Mouse (Mus musculus) WW6 (cell line): ENCODE data around the gene Ntng1.
"Not testable (repeated sequence)": the region's sequence is repeated elsewhere in the genome, so short reads cannot be mapped to it uniquely, and the experiment has no call there.

Experiments used
- DNase-seq: peaks from one replicate; pipeline ENCODE4 v3.0.0-alpha.2; 2013; ENCODE audit warnings: low read depth, low spot score

Ntng1 gene

DNA sequence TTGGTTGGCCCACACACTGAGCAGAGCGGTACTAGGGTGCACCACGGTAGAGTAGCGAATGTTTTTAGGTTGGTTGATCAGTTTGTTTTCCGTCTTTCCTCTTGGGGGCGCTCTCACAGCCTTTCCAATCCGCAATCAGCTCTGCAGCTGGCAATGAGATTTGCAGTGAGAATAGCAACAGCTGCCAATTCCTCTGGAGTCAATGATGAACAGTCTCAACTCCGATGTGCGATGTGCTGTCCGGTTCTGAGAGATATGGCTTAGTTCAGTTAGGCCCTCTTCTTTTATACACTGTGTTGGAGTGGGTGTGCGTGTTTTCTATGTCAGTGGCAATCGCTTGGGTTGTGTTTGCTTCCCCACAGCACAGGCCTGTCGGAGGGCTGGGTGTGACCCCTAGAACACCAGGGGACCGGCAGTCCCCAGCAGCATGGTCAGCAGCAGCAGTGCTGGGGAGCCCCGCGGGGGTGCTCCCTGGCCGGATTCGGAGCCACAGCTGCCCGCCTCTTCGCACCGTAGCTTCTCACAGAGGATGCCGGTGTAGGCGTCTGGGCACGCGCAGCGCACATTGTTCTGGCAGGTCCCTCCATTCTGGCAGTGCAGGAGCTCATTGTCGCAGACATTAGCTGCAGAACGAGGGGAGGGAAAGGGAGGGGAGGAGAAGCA is 361.4 kb downstream of the Ntng1 start:
- peak; percentile 54 for DNase-seq

DNA sequence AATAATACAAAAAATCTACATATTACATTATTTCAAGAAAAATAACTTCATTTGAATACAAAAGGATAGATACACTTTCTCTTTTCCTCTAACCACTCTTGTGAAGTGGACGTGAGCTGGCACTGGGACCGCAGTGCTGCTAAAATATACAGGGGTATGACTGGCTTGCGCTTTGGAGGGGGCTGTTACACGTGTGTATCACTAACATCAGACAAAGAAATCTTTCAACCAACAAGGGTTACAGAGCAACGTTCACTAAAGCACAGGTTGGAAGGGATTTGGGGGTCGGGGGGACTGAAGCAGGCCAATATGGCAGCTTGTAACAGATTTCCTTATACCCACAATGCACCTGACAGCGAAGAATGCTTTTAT is 361.9 kb downstream of the Ntng1 start:
- no peak for DNase-seq

DNA sequence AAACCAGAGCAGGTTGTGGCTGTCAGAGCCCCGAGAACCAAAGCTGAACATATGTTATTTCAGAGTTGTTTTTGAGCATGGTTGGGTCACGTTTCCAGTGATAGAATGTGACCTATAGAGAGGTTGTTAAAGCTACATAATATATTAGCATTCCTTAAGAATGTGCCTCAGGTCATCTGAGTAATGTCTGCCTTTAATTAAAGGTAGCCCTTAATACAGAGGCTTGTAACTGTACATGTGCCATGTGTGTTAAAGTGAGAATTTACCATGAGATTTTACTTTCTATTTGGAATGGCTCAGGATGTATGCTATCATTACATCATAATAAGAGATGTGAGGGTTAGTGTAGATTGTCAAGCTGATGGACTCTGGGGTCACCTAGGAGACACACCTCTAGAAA is 368.6 kb downstream of the Ntng1 start:
- no peak for DNase-seq

DNA sequence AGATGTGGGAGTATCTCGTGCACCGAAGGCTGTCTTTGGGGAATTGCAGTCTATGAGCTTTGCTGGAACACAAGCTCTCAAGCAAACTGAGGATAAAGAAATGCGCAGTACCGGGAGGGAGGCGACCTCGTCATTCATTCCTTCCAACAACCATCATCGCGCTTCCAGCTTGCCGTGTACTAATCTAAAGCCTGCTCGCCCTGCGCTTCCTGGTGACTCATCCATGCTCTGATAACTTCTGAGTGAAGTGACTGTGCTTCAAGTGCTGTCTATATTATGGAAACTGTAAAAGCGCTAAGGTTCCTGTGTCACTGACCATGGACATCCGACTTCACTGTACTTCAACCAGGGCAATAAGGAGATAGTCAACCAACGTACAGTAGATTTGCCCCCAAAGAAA is 371.7 kb downstream of the Ntng1 start:
- no peak for DNase-seq

DNA sequence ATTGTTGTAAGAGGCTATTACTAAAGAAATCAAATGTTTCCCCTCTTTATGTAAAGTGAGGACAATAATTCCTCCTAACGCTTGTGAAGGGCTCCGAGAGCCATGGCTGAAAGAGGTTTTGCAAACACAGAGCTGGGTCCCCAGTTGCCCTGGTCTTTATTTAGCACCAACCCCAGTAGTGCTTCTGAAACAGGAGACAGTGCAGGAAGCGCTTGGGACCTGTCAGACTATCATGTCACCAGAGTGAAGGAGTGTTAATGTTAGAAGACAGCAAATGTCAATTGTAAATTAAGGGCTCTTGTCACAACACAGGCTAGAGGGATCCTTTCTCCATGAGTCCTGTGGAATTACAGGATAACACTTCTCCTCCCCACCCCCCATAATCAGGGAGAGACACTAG is 376.9 kb downstream of the Ntng1 start:
- no peak for DNase-seq

DNA sequence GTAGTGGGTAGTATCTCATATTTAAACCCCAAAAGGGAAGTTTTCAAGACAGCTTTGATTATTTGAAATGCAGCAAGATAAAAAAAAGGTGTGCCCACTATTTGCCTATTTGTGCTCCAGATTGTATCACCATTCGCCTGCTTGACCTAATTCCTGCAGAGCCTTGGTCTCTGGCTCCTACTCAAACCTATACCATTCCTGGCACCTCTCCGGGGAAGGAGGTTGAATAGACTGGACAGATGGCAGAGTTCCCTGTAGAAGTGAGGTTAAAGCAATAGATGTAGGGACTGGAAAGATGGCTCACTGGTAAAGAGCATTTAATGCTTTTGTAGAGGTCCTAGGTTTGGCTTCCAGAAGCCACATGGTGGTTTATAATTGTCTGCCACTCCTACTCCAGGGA is 378.2 kb downstream of the Ntng1 start:
- no peak for DNase-seq

DNA sequence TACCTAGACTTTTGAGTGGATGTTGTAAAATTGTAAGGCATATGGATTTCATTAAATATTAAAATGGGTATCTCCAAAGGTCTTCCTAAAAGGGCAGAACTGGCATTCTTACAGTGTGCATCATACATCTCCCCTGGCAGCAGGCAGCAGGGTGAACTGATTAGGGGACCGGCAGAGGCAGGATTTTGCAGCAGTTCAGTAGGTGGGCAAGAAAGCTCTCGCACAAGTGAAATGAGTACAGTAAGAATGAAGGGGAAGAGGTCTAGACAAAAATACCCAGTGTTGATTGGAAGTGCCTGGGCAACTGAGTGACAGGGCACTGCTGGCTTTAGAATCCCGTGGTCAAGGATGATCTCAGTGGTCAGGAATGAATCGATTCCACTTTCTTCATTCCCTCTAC is 378.7 kb downstream of the Ntng1 start:
- no peak for DNase-seq

DNA sequence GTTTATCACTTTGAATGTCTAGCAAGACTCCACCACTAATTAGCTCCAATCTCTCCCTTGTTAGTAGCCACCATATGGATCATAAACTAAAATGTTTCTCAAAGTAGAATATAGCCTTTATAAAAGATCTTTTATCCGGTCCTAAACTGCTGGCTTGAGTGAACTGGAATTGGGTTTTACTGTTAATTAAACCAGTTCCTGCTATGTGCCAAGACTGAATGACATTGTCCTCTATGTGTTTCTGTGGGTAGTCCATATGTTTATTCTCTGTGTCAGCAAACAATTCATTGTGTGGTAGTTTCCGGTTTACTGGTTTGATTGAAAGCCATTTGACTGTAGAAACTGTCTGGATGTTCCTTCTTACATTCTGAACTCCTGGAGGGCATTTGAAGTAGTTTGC is 387.4 kb downstream of the Ntng1 start:
- no peak for DNase-seq

DNA sequence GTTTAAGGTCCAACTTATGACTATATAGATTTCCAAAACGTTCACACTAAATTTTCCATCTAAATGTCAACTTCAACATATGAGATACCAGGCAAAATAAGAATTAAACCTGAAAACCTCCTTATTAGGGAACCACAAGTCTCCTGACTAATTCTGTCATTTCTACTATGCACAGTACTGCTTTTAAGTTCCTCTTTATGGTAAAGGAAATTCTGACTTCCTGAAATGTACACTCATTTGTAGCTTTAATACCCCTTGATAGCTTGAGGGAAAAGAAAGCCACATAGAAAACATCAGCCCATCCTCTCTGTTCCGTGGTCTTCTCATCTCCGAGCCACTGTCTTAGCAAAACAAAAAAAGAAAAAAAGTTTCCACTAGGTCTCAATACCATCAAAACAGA is 396.2 kb downstream of the Ntng1 start:
- DNase-seq = not testable (repeated sequence)

DNA sequence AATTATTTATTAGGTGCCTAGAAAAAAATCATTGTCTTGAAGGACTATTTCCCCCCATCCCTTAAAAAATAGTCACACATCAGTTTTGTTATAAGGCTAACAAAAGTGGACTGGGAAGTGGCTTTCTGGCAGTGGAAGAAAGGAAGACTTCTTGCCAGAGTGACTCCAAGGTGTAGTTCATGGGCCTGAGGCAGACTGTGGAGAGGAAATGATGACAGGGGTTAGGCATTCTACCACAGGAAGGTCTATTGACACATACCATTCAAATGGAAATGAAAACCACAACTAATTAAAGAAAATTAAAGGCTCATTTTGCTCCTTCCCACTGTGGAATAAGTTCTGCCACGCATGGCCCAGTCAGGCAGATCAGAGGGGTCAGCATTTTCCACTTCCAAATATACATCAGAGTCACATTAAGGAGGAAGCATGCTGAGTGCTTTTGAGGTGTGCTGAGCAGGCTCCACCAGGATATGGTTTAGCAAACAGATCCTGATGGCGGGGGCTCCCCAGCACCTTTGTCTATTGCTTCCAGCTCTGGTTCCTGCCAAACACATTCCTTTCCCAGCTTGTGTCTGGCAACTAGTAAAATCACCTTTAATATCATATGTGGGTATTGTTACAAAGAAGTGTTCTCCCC is 403.2 kb downstream of the Ntng1 start:
- no peak for DNase-seq

DNA sequence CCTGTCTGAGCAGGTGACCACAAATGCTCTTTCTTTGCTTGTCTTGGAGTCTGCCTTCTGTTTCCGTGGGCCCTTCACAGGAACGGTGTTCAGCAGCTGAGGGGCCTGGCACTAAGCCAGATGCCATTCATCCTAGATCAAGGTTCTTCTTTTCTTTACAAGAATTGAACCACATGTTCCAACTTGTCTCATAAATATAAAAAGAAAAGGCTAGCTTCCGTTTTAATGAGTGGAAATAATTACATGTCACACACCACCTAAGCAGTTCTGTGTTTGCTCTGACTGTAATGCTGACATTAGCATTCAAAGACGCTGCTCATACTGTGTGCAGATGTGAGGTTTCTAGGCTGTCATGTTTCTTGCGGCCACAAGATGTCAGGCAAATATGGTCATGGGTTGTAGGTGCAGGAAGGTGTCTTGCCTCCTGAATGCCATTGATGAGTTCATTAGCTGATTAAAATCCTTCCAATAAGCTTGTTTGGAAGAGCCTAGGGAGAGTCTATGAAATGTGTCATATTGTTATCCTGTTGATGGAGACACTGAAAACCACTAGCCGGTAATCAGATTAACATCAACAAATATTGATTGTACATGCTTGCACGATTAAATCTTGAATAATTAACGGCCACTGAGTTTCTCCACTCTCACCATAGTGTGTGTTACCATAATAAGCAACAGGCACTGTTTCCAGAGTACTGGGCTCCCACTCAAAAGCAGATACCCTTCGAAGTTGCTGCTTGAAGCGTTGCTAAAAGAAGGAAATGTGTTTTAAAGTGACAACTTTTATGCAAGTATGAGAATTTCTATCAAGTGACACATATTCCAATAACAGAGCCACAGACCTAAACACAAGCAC is 411.3 kb downstream of the Ntng1 start:
- no peak for DNase-seq

DNA sequence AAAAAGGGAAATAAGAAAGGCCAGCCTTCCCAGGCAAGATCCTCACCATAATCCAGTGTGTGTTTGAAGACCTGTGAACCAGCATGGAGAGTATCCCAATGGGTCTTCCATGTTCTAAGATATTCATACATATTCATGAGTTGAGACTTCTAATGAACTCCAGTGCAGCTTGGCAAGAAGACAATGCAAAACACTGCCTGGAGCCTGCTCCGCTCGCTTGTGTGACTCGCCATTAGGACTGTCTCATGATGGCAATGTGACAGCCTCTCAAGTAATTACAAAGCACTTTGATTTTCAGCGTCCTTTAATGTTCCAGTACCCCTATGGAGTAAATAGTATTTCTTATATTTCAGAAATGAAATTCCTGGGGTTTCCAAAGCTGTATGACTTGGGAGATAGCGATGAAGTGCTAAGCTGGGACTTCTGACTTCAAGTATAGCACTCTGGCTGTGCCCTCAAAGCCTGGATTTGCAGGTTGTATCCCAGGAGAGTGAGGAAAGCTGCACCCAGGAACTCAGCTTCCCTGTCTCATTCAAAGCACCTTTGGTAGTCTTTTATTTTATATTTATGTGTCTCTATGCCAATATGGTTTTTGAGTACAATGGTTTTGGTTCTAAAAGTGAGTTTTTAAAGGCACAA is 412.1 kb downstream of the Ntng1 start:
- DNase-seq = no peak
